Mouse (Mus musculus): ENCODE results near the gene Sec14l3. TPM values are rescaled to one million over a fixed set of nuclear protein-coding genes. Genes with fewer than 3 reads are reported as not detected.
"Not testable (repeated sequence)": the region's sequence is repeated elsewhere in the genome, so short reads cannot be mapped to it uniquely, and the experiment has no call there.

Sec14l3 gene
- polyA plus RNA-seq, 1 experiment from 2014 or later: not detected

DNA sequence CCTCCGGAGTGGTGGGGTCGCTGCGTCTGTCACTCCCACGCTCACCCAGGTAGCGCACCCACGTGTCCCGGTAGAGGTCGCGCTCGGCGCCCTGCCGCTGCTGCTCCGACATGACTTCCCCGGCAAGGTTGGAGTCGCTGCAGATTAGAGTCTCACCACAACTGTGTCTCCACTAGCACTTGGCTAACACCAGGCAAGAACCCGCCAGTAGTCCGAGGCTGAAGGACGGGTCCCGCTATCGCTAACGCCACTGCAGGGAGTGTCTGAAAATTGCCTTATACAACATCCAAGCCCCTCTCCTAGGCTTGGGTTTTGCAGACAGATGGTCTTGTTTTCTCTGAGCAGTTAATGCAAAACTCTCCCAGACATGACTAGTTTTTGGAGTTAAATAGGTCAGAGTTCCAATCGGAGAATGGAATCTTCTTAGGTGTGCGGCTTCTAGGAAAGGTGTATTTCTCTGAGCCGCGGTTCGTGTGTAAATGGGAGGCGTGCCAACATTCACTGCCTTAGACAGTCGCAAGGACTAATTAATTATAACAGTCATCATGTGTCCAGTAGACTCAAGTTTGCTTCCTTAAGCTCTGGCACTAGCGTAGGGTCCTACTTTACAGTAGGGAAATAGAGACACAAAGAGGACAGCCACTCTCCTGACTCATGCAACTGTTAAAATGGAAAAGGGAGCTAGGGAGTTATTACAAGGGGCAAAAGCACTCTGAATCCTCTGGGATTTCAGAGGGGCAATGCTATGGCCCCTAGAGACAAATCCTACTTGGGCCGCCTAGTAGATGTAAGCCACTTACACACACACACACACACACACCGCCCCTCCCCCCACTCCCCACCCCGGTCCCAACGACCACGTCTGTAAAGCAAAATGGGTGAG is 30.8 kb downstream of the Sec14l3 start, which contains the start of gene Mtfp1:
Gene Mtfp1 (minus strand): TSS at position 275 of the 883 bp plus-strand sequence.
- Histone ChIP-seq H3K4me3 (peak within 1 kb of the TSS; percentile 58), H3K36me3 (peaks cover 3% of the 10 kb centered on the region; the same call in 1 of the 2 replicates), H3K27me3 (no peaks in the 10 kb centered on the region), H3K27ac (peak within 1 kb of the TSS; percentile 91), H3K4me1 (peaks cover 27% of the 10 kb centered on the region), H3K9ac (peak within 1 kb of the TSS; percentile 37), H3K4me2 (peak within 1 kb of the TSS; percentile 85), H3K9me3 (no peaks in the 10 kb centered on the region)
- 7% methylated on average over 31 of the region's 34 CpGs for WGBS
- no peak for ATAC-seq (ENCODE audit: insufficient number of reproducible peaks, low FRiP score, low TSS enrichment, low read depth)

DNA sequence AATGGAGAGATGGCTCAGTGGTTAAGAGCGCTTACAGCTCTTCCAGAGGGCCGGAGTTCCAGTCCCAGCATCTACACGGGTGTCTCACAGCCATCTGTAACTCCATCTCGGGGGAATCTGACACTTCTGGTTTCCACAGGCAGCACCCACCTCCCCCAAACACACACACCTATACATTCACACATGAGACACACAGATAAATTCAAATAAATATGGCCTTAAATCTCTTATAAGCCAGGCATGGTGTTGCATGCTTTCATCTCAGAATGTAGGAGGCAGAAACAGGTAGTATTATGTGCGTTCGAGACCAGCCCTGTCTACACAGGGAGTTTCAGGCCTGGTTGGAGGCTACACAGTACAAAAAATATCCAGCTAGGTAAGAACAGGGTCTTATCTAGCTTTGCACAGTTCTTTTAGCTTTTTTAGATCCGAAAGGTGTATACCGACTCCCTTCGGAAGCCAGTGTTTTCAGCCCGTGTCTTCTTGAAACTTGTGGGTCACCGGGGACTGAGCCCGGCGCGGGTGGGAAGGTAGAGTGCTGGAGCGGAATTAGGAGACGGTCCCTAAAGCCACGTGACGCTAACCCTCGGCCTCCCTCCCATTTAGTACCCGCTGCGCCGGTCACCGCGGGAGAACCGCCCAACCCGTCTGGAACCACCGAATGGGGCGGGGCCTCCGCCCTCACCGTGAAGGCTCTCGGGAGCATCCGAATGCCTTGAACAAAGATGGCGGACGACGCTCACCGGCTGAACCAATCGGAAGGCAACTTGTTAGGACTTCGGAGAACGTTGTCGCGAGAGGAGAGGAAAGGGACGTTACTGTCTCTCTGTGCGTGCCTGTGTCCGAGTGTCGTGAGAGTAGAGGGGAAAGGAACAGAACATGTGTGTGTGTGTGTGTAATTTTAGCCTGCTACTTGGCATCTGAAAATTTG is 31.7 kb downstream of the Sec14l3 start:
- peak overlapping the region; percentile 58 for H3K4me3 ChIP-seq
- H3K9ac ChIP-seq: peak overlapping the region; percentile 64
- H3K27ac ChIP-seq: peak overlapping the region; percentile 91
- H3K4me1 ChIP-seq: peaks cover 27% of the 10 kb centered on the region
- no peaks in the 10 kb centered on the region for H3K9me3 ChIP-seq
- H3K4me2 ChIP-seq: peak overlapping the region; percentile 85
- no peaks in the 10 kb centered on the region for H3K36me3 ChIP-seq
- peak; percentile 93 for ATAC-seq (ENCODE audit: insufficient number of reproducible peaks, low FRiP score, low TSS enrichment, low read depth)
- H3K27me3 ChIP-seq: no peaks in the 10 kb centered on the region
- 2% methylated on average over 45 of the region's 45 CpGs for WGBS

DNA sequence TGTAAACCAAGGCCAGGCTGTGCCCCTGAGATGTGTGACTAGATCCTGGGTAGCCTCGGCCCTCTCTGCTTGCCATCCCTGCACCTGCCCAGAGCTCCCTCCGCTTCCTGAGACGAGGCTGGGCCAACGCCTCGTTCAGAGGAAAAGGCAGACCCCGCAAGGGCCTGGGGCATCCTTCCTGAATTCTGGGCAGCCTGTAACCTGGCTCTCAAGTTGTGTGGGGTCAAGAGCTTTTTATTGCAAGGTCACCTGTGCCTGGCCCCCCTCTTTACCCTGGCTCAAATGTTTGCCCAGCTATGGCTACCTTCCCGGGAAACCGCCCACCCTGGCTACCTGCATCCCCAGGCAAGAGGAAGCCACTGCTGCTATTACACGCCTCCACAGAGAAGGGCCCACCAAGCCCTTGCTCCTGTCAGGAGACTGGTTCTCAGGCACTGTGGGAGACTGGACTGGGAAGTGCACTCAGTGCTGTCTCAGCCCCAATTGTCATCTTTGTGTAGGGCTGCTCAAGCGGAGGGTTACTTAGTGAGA is 32.5 kb downstream of the Sec14l3 start:
- Histone ChIP-seq H3K9ac (peak overlapping the region; percentile 64), H3K4me1 (peaks cover 27% of the 10 kb centered on the region), H3K9me3 (no peaks in the 10 kb centered on the region), H3K27me3 (no peaks in the 10 kb centered on the region), H3K27ac (peak overlapping the region; percentile 91), H3K4me2 (peak overlapping the region; percentile 85), H3K36me3 (no peaks in the 10 kb centered on the region), H3K4me3 (peak overlapping the region; percentile 58)
- WGBS: 31% methylated on average over 10 of the region's 10 CpGs
- no peak for ATAC-seq (ENCODE audit: insufficient number of reproducible peaks, low FRiP score, low TSS enrichment, low read depth)

DNA sequence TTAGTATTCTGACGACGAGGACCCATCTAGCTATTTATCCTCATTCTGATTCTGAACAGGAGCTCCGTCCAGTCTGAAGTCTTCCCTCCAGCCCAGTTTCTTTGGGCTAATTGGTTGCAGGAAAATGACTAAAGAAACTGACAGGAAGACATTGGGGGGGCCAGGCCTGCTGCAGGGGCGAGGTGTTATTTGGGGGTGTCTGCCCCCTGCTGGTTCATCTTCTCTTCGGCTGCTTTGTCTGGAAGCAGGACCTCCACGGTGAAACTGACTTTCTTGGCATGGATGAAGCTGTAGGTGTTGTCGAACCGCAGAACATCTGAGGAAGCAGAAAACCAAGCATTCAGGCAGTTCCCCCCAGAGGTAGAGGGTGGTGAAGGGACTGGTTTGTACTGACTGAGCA is 33.5 kb downstream of the Sec14l3 start:
- H3K4me3 ChIP-seq: no peak overlapping the region
- no peak overlapping the region for H3K4me2 ChIP-seq
- no peaks in the 10 kb centered on the region for H3K27me3 ChIP-seq
- H3K9ac ChIP-seq: no peak overlapping the region
- H3K9me3 ChIP-seq: no peaks in the 10 kb centered on the region
- no peak for ATAC-seq (ENCODE audit: insufficient number of reproducible peaks, low FRiP score, low TSS enrichment, low read depth)
- 56% methylated on average over 8 of the region's 8 CpGs for WGBS
- H3K36me3 ChIP-seq: no peaks in the 10 kb centered on the region
- H3K4me1 ChIP-seq: peaks cover 27% of the 10 kb centered on the region
- H3K27ac ChIP-seq: no peak overlapping the region

DNA sequence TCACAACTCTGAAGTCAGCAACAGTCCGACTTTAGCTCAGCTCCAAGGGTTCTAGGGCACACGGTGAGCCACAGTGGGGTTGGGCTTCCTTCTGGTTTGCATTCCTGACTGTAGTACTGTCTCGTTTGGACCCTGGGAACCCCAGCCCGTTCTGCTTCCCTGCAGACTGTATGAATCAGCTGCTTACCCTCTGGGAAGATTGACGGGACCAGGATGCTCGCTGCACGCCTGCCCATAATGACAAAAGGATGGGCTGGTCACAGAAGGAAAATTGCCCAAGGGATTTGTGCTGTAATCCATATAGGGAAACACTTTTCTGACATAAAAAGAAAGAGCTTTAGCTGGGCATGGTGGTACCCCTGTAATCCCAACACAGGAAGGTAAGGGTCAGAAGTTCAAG is 34.2 kb downstream of the Sec14l3 start:
- no peaks in the 10 kb centered on the region for H3K36me3 ChIP-seq

DNA sequence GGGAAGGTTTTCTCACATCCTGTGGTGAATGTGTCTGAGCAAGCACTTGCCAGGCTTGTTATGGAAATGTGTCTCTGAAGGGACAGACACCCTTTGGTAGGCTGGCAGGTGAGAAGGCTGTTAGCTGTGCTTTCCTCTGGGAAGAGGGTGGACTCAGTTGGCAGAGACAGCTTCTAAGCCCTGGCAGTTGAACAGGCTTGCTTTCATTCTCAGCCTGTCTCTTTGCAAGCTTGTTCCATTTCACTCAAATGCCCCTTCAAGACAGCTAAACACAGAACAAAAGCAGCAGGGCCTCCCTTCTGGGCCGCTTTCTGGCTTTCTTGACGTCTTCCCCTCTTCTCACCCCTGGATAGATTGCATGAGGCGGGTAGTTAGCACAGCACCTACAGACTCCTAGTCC is 34.8 kb downstream of the Sec14l3 start:
- H3K9ac ChIP-seq: no peak overlapping the region
- H3K9me3 ChIP-seq: no peaks in the 10 kb centered on the region
- no peak overlapping the region for H3K4me2 ChIP-seq
- no peaks in the 10 kb centered on the region for H3K27me3 ChIP-seq
- ATAC-seq (ENCODE audit: insufficient number of reproducible peaks, low FRiP score, low TSS enrichment, low read depth): no peak
- peaks cover 24% of the 10 kb centered on the region for H3K4me1 ChIP-seq
- no peaks in the 10 kb centered on the region for H3K36me3 ChIP-seq
- H3K4me3 ChIP-seq: no peak overlapping the region
- no peak overlapping the region; the same call in 1 of the 2 replicates for H3K27ac ChIP-seq
- WGBS: 56% methylated on average over 3 of the region's 3 CpGs

More for the DNA sequence above, 34.2 kb downstream of the Sec14l3 start:
- Histone ChIP-seq H3K27me3 (no peaks in the 10 kb centered on the region), H3K4me2 (no peak overlapping the region), H3K9ac (no peak overlapping the region), H3K4me1 (peaks cover 27% of the 10 kb centered on the region), H3K9me3 (no peaks in the 10 kb centered on the region), H3K27ac (peak overlapping the region; percentile 33; the same call in 1 of the 2 replicates), H3K4me3 (no peak overlapping the region)
- 66% methylated on average over 7 of the region's 7 CpGs for WGBS
- ATAC-seq (ENCODE audit: insufficient number of reproducible peaks, low FRiP score, low TSS enrichment, low read depth): no peak

DNA sequence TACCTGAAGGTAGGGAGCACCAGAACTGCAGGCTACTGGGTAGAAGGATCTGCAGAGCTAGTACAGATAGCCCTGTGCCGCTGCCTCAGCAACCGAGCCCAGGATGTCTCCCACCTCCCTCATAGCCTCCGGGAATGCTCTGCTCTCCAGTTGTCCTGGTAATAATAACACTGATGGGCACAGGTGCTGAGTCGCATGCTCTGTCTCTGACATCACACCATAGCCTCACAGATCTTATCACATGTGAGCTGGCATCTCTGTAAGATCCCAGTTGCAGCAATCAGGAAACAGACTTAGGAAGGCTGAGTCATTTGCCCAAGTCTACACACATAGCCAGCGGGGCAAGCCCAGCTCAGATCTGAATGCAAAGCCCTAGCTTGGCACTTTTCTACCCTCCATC is 37.2 kb downstream of the Sec14l3 start:
- no peaks in the 10 kb centered on the region for H3K36me3 ChIP-seq
- no peaks in the 10 kb centered on the region for H3K27me3 ChIP-seq
- no peak overlapping the region for H3K4me2 ChIP-seq
- WGBS: 67% methylated on average over 5 of the region's 5 CpGs
- no peak overlapping the region for H3K4me3 ChIP-seq
- ATAC-seq (ENCODE audit: insufficient number of reproducible peaks, low FRiP score, low TSS enrichment, low read depth): no peak
- no peak overlapping the region for H3K9ac ChIP-seq
- H3K4me1 ChIP-seq: peaks cover 7% of the 10 kb centered on the region
- no peaks in the 10 kb centered on the region for H3K9me3 ChIP-seq
- H3K27ac ChIP-seq: no peak overlapping the region

DNA sequence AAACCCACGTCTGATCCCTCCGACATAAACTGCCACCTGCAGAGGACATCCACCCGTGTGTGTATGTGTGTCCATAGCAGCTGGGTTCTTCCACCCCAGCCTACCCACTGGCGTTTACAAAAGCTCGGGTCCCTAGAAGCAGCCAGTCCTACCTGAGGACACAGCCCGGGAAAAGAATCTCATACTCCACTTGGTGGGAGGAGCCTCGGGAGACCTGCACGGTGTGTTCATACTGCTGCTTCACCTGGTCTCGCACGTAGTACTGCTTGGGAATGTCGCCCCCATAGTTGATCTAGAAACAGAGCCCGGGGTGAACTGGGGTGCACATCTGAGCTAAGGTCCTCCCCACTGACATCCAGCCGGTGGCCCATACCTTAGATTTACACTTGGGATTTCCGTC is 38.9 kb downstream of the Sec14l3 start:
- Histone ChIP-seq H3K9me3 (no peaks in the 10 kb centered on the region), H3K4me2 (no peak overlapping the region), H3K27me3 (no peaks in the 10 kb centered on the region), H3K4me1 (no peaks in the 10 kb centered on the region), H3K27ac (no peak overlapping the region), H3K4me3 (no peak overlapping the region), H3K36me3 (peaks cover 6% of the 10 kb centered on the region; the same call in 1 of the 2 replicates), H3K9ac (no peak overlapping the region)
- ATAC-seq (ENCODE audit: insufficient number of reproducible peaks, low FRiP score, low TSS enrichment, low read depth): no peak
- WGBS: 78% methylated on average over 14 of the region's 14 CpGs

DNA sequence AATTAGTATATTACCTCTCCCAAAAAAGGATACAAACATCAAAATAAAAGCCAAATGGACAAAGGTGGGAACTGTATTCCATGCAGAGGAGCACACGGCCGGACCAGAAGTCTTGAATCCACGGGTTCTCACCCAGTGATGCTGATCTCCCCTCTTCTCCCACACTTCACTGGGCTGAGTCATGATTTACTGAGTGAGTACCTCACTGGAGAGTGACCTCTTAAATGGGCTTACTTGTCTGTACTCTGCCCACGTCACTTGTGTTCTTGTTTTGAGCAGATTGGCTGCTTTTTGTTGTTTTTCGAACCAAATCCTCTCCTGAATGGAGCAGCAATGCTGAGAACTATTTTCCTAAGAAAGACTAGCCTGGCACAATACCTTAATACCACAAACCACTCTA is 40.3 kb downstream of the Sec14l3 start:
- Histone ChIP-seq H3K9ac (no peak overlapping the region), H3K9me3 (no peaks in the 10 kb centered on the region), H3K27me3 (no peaks in the 10 kb centered on the region), H3K27ac (no peak overlapping the region), H3K36me3 (peaks cover 8% of the 10 kb centered on the region; the same call in 1 of the 2 replicates), H3K4me3 (no peak overlapping the region), H3K4me1 (no peaks in the 10 kb centered on the region), H3K4me2 (no peak overlapping the region)
- no peak for ATAC-seq (ENCODE audit: insufficient number of reproducible peaks, low FRiP score, low TSS enrichment, low read depth)
- 83% methylated on average over 5 of the region's 5 CpGs for WGBS

DNA sequence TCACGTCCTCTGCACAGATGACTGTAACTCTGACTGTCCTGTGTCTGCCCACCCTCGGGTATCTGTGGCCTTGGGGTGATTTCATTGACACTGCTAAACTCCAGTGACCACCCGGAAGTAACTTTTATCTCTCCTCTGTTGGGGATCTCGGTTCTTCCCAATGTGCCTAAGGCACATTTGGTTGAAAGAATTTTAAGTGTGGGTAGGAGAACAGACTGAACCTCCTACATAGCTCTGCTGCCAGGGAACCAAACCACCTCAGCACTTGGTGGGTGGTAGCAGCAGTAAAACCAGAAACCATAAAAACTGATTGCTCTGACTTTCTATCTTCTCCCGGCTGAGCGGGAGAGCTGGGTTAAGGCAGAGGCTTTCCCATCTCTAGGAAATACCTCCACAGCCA is 40.8 kb downstream of the Sec14l3 start:
- H3K9me3 ChIP-seq: no peaks in the 10 kb centered on the region
- ATAC-seq (ENCODE audit: insufficient number of reproducible peaks, low FRiP score, low TSS enrichment, low read depth): no peak
- H3K4me3 ChIP-seq: no peak overlapping the region
- H3K36me3 ChIP-seq: peaks cover 8% of the 10 kb centered on the region; the same call in 1 of the 2 replicates
- H3K27ac ChIP-seq: no peak overlapping the region
- no peak overlapping the region for H3K9ac ChIP-seq
- 27% methylated on average over 6 of the region's 6 CpGs for WGBS
- H3K27me3 ChIP-seq: no peaks in the 10 kb centered on the region
- no peaks in the 10 kb centered on the region for H3K4me1 ChIP-seq
- no peak overlapping the region for H3K4me2 ChIP-seq

DNA sequence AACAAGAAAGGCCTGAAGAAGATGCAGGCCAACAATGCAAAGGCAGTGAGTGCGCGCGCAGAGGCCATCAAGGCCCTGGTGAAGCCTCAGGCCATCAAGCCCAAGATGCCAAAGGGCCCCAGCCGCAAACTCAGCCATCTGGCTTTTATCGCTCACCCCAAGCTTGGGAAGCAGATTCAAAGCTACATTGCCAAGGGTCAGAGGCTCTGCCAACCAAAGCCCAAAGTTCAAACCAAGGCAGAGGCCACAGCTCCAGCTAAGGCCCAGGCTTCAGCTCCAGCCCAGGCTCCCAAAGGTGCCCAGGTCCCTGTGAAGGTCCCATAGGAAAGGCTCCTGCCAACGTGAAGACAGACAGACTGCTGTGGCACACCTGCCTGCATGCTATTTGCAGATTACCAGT is 43.3 kb downstream of the Sec14l3 start:
- not testable (repeated sequence) for H3K36me3 ChIP-seq; H3K9me3 ChIP-seq; H3K27me3 ChIP-seq; H3K4me1 ChIP-seq; H3K4me3 ChIP-seq; ATAC-seq (ENCODE audit: insufficient number of reproducible peaks, low FRiP score, low TSS enrichment, low read depth); H3K9ac ChIP-seq; H3K27ac ChIP-seq; H3K4me2 ChIP-seq
- 90% methylated on average over 6 of the region's 6 CpGs for WGBS
